Mouse (Mus musculus) brain, adult 2 months (tissue): ENCODE measurements at regions not wholly inside any gene's neighbourhood (a gene's known extent, or its start where the extent isn't known, plus 50 kb on each side); places are given as distances from the start of the nearest gene placed in this dataset.

Experiments used
- DNase-seq: peaks from one replicate; pipeline ENCODE4 v3.0.0; 2011; ENCODE audit warnings: low read depth, low spot score

DNA sequence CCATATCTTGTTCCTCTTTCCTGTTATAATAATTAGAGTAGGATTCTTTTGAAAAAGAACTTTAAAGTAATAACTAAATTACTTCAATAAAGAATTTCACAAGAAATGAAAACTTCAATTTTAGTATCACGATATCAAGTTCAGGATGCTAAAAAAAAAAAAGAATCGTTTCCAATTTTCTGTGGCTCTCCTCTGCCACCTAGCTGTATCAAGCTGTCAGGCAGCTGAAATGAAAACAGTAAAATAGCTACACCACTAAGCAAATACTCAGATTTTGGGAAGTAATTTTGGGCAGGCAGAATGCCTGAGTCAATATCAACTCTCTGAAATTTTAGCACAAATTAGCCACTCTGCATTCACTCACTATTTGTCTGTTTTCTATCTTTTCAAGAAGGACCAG, 694.5 kb upstream of the Arrdc3 start:
- no peak for DNase-seq

GRCm38 (mm10) chr13:80195065-80195605, 688.0 kb upstream of the Arrdc3 start:
- peak; percentile 5 for DNase-seq

DNA sequence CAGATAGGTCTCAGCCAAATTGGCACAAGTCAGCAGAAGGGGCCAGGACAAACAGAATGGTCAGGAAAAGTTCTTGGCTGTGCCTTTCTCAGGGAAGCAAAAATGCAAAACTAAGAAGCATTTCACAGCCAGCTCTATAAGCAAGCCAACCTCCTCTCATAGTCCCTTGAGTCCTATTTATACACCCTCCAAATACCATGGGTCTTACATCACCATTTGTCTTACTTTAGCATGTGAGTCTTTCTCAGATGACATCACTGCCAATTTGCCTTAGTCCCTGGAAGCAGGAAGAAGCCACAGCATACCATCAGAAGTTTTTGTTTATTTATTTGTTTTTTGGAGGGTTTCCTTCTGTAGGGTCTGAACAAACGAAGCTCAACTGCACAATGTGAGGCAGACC, 659.1 kb upstream of the Arrdc3 start:
- no peak for DNase-seq

DNA sequence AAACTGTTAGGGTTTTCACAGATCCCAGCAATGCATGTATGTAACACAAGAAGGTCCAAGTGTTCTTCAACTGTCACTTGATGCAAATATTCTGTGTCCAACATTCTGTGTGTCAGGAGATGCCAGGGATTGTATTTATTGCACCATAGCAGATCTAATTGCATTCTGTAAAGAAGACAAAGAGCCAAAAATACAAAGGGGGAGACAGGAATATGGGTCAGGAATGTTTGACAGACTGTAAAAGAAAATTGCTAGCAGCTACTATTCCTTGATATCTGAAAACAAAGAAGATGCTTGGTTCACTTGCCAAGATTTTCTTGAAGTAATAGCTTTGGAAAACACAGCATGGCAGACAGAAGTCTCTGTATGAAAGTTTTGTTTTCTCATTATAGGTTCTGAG, 651.8 kb upstream of the Arrdc3 start:
- no peak for DNase-seq

DNA sequence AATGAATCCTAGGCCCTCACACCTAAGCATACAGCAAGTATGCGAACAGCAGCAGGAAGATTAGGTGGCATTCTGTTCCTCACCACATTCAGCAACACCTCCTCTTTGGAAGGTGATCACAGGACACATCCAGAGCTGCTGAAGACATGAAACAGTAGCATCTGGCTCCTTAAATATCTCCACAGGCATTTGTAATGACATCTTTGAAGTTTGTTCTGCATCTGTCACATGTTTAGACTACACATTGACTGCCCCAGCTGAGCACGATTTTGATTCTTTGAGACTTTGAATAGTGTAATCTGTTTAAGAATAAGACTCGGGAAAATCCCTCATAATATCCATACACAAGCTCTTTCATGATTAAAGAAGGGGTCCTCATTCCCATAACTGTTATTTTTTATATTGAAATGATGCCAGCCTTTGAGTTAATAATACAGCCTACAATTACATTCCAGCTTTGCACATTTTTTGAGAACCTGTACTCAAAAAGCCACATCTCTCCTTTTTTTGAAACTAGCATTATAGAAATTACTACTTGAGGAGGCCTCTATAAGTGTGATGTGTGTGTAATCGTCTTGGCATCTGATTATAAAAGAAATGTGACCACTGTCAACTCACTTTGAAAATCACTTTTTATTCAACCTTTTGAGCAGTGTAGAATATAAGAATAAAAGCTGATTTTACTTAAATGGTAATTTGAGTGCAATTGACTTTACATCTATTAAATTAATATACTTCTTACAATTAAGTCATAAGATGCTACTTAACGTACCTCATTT, 647.7 kb upstream of the Arrdc3 start:
- peak; percentile 3 for DNase-seq

GRCm38 (mm10) chr13:80262826-80263225, 620.4 kb upstream of the Arrdc3 start:
- DNase-seq, result no peak

DNA sequence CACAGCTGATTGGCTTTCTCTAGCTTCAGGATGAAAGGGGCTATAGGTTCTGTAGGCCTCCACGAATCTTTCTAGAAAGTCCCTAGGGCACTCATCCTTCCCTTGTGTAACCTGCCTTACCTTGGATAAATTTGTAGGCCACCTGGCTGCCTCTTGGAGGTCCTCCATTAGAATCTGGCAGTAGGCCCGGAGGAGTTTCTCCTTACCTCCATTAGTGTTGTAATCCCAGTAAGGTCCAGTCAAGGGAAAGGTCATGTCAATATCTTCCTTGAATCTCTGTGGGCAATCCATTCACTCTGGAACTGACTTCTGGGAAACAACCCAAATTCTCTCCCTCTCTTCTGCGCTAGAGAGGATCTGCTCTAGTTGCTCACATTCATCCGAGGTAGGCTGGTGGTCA, 616.1 kb upstream of the Arrdc3 start:
- no peak for DNase-seq

DNA sequence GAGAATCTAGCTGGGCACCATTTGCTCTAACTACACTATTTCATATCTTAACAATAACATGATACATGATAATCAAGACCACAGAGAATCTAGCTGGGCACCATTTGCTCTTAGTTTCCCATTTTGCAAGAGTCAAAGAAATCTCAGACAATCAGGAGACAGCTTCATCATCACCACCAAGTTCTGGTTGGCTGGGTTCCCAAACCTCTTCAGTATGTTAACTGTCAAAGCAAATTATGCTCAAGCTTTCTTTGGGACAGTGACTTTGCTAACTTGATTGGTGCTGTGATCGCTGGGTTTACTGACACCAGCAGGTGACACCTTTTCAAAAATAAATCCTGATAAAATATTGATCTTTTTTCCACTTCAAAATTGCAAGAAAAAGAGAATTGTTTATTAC, 609.2 kb upstream of the Arrdc3 start:
- DNase-seq, result no peak

- no peak for DNase-seq
Measured at GRCm38 (mm10) chr13:80291744-80292515, 591.3 kb upstream of the Arrdc3 start.

GRCm38 (mm10) chr13:80295723-80296122, 587.5 kb upstream of the Arrdc3 start:
- no peak for DNase-seq

DNA sequence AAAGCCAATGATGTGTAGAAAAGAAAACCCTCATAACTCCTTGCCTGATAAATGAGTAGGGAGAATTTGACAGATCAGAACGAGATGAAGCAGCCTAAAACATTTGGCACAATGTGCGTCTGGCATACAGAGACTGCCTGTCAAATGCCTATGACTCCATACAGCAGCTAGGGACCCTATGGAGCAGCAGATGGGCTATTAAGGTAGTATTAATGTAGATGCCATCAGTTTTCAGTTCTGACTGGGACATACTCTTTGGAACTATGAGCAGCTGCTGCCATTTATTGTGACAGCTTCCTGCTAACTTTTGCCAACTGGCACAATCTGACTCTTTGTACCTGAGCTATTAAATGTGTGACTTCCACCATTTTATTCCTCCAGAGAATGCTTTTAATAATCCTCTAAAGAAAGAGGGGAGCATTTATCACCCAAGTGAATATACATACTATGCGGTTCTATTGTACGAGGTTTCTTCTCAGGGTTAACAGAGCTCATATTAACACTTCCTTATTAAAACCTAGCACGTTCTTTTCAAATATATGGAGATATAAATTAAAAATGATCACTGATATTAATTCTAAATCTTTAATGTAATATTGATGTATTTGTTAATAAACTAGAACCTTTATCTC, 549.0 kb upstream of the Arrdc3 start:
- DNase-seq, result no peak

DNA sequence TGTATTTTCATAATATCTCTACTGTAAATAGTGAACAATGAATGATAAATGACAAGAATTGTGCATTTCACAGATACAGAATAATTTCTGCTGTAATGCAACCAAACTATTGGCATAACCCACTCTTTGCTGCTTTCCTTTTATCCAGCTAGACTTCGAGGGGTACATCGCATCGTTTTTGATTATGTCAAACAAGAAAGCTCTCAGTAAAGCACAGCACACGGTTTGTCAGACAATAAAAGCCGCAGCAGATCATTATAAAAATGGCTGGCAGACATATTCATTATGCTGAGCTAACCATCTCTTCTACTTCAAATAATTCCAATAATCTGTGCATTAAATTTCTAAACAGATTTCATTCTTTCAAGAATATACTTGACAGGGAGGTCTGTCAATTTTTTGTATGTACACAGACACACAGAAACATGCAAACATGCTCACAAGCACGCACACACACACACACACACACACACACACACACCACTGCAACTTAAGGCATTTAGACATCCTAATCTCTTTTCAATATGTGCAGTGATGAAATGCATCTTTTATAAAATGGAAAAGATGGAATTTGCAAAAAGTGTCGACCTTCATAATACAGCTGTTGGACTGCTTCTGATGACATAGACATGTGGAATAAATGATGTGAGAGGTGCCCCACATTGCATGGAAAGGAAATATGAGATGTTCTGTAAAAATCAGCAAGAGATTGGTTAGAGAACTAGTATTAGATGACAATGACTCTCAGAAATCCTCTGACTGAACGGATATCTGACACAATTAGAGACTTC, 548.1 kb upstream of the Arrdc3 start:
- DNase-seq, result no peak

- peak; percentile 28 for DNase-seq
Measured at GRCm38 (mm10) chr13:80346980-80347649, 536.1 kb upstream of the Arrdc3 start.

DNA sequence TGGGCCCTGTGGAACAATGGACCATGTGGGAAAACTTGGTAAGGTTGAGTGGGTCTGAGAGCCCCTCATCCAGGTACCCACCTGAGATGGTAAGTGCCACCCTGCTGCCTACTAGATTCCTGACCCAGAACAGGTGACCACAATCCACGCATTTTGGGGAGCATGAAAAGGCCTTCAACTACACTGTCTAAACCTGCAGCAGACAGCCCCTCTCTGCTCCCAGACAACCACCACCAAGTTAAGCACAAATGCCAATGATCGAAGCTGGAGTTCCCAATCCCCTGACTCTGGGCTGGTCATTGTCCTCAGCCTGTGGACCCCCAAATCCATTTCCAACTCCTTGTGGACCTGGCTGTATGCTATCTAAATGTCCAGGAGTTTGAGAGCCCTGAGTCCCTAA, 517.2 kb upstream of the Arrdc3 start:
- DNase-seq, result no peak

DNA sequence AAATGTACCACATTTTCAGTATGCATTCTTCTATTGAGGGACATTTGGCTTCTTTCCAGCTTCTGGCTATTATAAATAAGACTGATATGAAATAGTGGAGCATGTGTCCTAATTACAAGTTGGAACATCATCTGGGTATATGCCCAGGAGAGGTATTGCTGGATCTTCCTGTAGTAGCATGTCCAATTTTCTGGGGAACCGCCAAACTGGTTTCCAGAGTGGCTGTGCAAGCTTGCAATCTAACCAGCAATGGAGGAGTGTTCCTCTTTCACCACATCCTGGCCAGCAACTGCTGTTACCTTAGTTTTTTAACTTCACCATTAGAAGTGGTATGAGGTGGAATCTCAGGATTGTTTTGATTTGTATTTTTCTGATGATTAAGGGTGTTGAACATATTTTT, 512.7 kb upstream of the Arrdc3 start:
- no peak for DNase-seq

DNA sequence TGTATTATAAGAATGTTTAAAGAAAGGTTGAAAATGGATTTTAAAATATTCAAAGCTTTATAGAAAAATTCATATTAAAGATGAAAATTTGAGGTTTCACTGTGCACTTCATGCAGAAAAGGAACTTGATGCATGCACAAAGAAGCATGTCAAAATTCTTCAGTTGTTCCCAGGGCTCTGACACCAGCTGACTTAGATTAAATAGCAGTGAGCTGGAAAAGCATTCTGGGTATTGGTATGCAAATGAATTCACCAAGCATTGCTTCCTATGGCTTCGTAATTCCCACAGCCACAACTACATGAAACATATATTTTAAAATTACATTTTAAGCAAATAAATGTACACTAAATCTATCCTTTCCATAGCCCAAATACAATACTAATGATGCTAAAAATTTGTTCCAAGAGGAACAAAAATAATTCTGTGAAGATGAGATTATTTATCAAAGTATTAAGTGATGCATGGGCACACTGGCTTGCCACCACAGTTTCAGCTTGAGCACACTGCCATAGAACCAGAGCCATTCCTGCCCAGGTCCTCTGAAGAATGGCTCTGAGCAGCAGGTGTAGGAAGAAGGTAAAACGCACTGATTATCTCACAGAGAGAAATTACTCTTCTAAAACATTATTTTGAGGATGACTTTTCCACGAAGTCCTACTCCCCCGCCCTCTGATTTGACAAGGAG, 501.8 kb upstream of the Arrdc3 start:
- no peak for DNase-seq

- DNase-seq, result peak; percentile 9
Measured at GRCm38 (mm10) chr13:80381966-80382666, 501.1 kb upstream of the Arrdc3 start.

DNA sequence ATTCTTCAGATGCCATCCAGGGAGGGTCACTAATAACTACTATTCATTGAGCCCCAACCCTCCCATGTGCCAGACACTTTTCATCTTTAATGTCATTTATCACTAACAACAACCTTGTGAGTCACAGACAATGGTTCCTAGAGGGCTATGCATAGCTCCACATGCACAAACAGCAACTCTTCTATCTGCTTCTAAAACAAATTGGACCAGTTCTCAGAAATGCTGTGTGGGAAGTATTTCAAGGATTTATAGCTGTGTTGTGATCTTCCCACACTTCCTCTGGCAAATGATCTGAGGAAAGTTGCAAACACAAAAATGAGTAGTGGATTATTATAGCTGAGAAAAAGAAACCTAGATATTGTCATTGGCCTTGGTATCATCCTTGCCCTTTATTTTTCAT, 474.3 kb upstream of the Arrdc3 start:
- DNase-seq, result peak; percentile 30

- peak; percentile 8 for DNase-seq
Measured at GRCm38 (mm10) chr13:80409790-80410433, 473.3 kb upstream of the Arrdc3 start.
